Mouse (Mus musculus) neural tube, embryonic 13.5 days (tissue): ENCODE data around the gene Mfsd4b5. TPM values are rescaled to one million over a fixed set of nuclear protein-coding genes. Genes with fewer than 3 reads are reported as not detected.

Experiments used
- ATAC-seq: fragments of 200-750 bp; cut with Nextera tagmentation; 2 replicates; pipeline ENCODE4 v1.8.0; 2017; ENCODE audit warnings: low read depth, mild to moderate bottlenecking, moderate TSS enrichment, moderate library complexity
- H3K27ac ChIP-seq: fragments of 300-500 bp; sonication (generic); replicated peaks from 2 replicates; pipeline ENCODE4 v1.5.1; 2015; ENCODE audit warnings: moderate library complexity, mild to moderate bottlenecking, inconsistent platforms
- H3K27me3 ChIP-seq: fragments of 300-500 bp; sonication (generic); 2 replicates; pipeline ENCODE4 v1.6.1; 2015; ENCODE audit warnings: mild to moderate bottlenecking, inconsistent platforms
- H3K36me3 ChIP-seq: fragments of 300-500 bp; sonication (generic); 2 replicates; pipeline ENCODE4 v1.6.1; 2015; ENCODE audit warnings: mild to moderate bottlenecking, inconsistent platforms
- H3K4me1 ChIP-seq: fragments of 300-500 bp; sonication (generic); replicated peaks from 2 replicates; pipeline ENCODE4 v1.6.1; 2015; ENCODE audit warnings: inconsistent platforms
- H3K4me2 ChIP-seq: fragments of 300-500 bp; sonication (generic); 2 replicates; pipeline ENCODE4 v1.6.1; 2015; ENCODE audit warnings: inconsistent platforms, mild to moderate bottlenecking, moderate library complexity
- H3K4me3 ChIP-seq: fragments of 300-500 bp; sonication (generic); 2 replicates; pipeline ENCODE4 v1.5.1; 2015; ENCODE audit warnings: mild to moderate bottlenecking, inconsistent platforms
- H3K9ac ChIP-seq: fragments of 300-500 bp; sonication (generic); 2 replicates; pipeline ENCODE4 v1.6.1; 2015; ENCODE audit warnings: moderate library complexity, mild to moderate bottlenecking, inconsistent platforms
- H3K9me3 ChIP-seq: fragments of 300-500 bp; sonication (generic); 2 replicates; pipeline ENCODE4 v1.6.1; 2016; ENCODE audit warnings: inconsistent platforms
- WGBS: fragments of 180-500 bp; shearing (Covaris S2); methylation state at CpG from one replicate; pipeline ENCODE4 v1.1.7; 2015; 5-methylcytosine and 5-hydroxymethylcytosine counted together
- polyA plus RNA-seq: library from polyadenylated mRNA; unstranded; fragments of >200 nt; fragmentation: Nextera tagmentation; extraction: Ambion mirVana; gene quantifications from 2 replicates; pipeline ENCODE4 v1.2.1, GENCODE M21; 2015

Gene Mfsd4b5
- polyA plus RNA-seq, 1 experiment from 2014 or later, result not detected

- Histone ChIP-seq H3K4me3 (no peak overlapping the region), H3K4me1 (no peaks in the 10 kb centered on the region), H3K9me3 (no peaks in the 10 kb centered on the region), H3K27me3 (0 out of 2 replicates have a peak, but pooled peaks cover 1% of the 10 kb centered on the region), H3K27ac (no peak overlapping the region), H3K4me2 (no peak overlapping the region), H3K36me3 (no peaks in the 10 kb centered on the region), H3K9ac (no peak overlapping the region)
- no peak for ATAC-seq
- 65% methylated on average over 13 of the region's 13 CpGs for WGBS
Measured at GRCm38 (mm10) chr10:39908768-39909441, 77.5 kb downstream of the Mfsd4b5 start.

Other genes starting within 250 kb of the Mfsd4b5 start
- gene Mfsd4b4, start 87.4 kb downstream of the Mfsd4b5 start, polyA plus RNA-seq, result 3.5 and 3.6 TPM in 2 replicates
- not detected in 2 replicates for gene Mfsd4b2, start 59.7 kb downstream of the Mfsd4b5 start, polyA plus RNA-seq
- 0.21 TPM in 1 of 2 replicates, not detected in the other for gene Mfsd4b3, start 26.5 kb downstream of the Mfsd4b5 start, polyA plus RNA-seq
- 0.14 TPM in 1 of 2 replicates, not detected in the other for gene Mfsd4b1, start 38.6 kb upstream of the Mfsd4b5 start, polyA plus RNA-seq
- 2.7 and 2.9 TPM in 2 replicates for gene Slc16a10, start 155.6 kb upstream of the Mfsd4b5 start, polyA plus RNA-seq